Mouse (Mus musculus) lung, embryonic 15.5 days (tissue): ENCODE data around the gene Dennd1a. TPM values are rescaled to one million over a fixed set of nuclear protein-coding genes. Genes with fewer than 3 reads are reported as not detected.

ENCODE experiments used
- ATAC-seq: fragments of 200-750 bp; cut with Nextera tagmentation; 2 replicates; pipeline ENCODE4 v1.8.0; 2017; ENCODE audit warnings: moderate number of reproducible peaks, borderline replicate concordance; ENCODE audit not compliant: low FRiP score, low TSS enrichment; ENCODE audit errors: extremely low read depth
- H3K27ac ChIP-seq: fragments of 300-500 bp; sonication (generic); 2 replicates; pipeline ENCODE4 v1.5.1; 2015; ENCODE audit warnings: moderate library complexity, mild to moderate bottlenecking, inconsistent platforms
- H3K27me3 ChIP-seq: fragments of 300-500 bp; sonication (generic); 2 replicates; pipeline ENCODE4 v1.6.1; 2015; ENCODE audit warnings: inconsistent platforms
- H3K36me3 ChIP-seq: fragments of 300-500 bp; sonication (generic); 2 replicates; pipeline ENCODE4 v1.6.1; 2015; ENCODE audit warnings: inconsistent platforms
- H3K4me1 ChIP-seq: fragments of 300-500 bp; sonication (generic); 2 replicates; pipeline ENCODE4 v1.6.1; 2015; ENCODE audit warnings: inconsistent platforms
- H3K4me2 ChIP-seq: fragments of 300-500 bp; sonication (generic); 2 replicates; pipeline ENCODE4 v1.6.1; 2015; ENCODE audit warnings: inconsistent platforms, mild to moderate bottlenecking, moderate library complexity
- H3K4me3 ChIP-seq: fragments of 300-500 bp; sonication (generic); 2 replicates; pipeline ENCODE4 v1.5.1; 2015; ENCODE audit warnings: mild to moderate bottlenecking, inconsistent platforms
- H3K9ac ChIP-seq: fragments of 300-500 bp; sonication (generic); 2 replicates; pipeline ENCODE4 v1.6.1; 2015; ENCODE audit warnings: inconsistent platforms
- H3K9me3 ChIP-seq: fragments of 300-500 bp; sonication (generic); 2 replicates; pipeline ENCODE4 v1.6.1; 2016; ENCODE audit warnings: inconsistent platforms
- WGBS: fragments of 180-500 bp; shearing (Covaris S2); methylation state at CpG from one replicate; pipeline ENCODE4 v1.1.7; 2015; 5-methylcytosine and 5-hydroxymethylcytosine counted together
- polyA plus RNA-seq: library from polyadenylated mRNA; unstranded; fragments of >200 nt; fragmentation: Nextera tagmentation; extraction: Ambion mirVana; gene quantifications from 2 replicates; pipeline ENCODE4 v1.2.1, GENCODE M21; 2015

Dennd1a gene
- polyA plus RNA-seq, 1 experiment from 2014 or later: 12.0 TPM

- whole genome bisulfite sequencing: 35% methylated on average over 3 of the region's 3 CpGs
- ATAC-seq: no peak
- Histone ChIP-seq H3K36me3 (no peaks in the 10 kb centered on the region), H3K9ac (no peak overlapping the region), H3K9me3 (no peaks in the 10 kb centered on the region), H3K4me1 (0 out of 2 replicates have a peak, but pooled peaks cover 3% of the 10 kb centered on the region), H3K4me3 (no peak overlapping the region), H3K4me2 (no peak overlapping the region), H3K27ac (no peak overlapping the region), H3K27me3 (no peaks in the 10 kb centered on the region)
Measured at GRCm38 (mm10) chr2:38064266-38064665, 222.9 kb downstream of the Dennd1a start.

GRCm38 (mm10) chr2:38062156-38062555 is 225.0 kb downstream of the Dennd1a start:
- Histone ChIP-seq H3K27me3 (no peaks in the 10 kb centered on the region), H3K9me3 (no peaks in the 10 kb centered on the region), H3K4me1 (no peaks in the 10 kb centered on the region), H3K4me2 (no peak overlapping the region), H3K4me3 (no peak overlapping the region), H3K36me3 (no peaks in the 10 kb centered on the region), H3K27ac (no peak overlapping the region), H3K9ac (no peak overlapping the region)
- ATAC-seq: no peak
- 37% methylated on average over 1 of the region's 1 CpGs for WGBS

GRCm38 (mm10) chr2:38061474-38061873 is 225.7 kb downstream of the Dennd1a start:
- H3K4me3 ChIP-seq: no peak overlapping the region
- H3K27me3 ChIP-seq: no peaks in the 10 kb centered on the region
- no peak overlapping the region for H3K9ac ChIP-seq
- 28% methylated on average over 2 of the region's 2 CpGs for WGBS
- ATAC-seq: no peak
- no peak overlapping the region for H3K27ac ChIP-seq
- H3K4me2 ChIP-seq: no peak overlapping the region
- no peaks in the 10 kb centered on the region for H3K9me3 ChIP-seq
- no peaks in the 10 kb centered on the region for H3K4me1 ChIP-seq
- no peaks in the 10 kb centered on the region for H3K36me3 ChIP-seq

GRCm38 (mm10) chr2:38052440-38052839 is 234.8 kb downstream of the Dennd1a start:
- Histone ChIP-seq H3K4me2 (no peak overlapping the region), H3K36me3 (no peaks in the 10 kb centered on the region), H3K4me1 (peaks cover 11% of the 10 kb centered on the region; the same call in 1 of the 2 replicates), H3K27ac (no peak overlapping the region), H3K9me3 (no peaks in the 10 kb centered on the region), H3K9ac (no peak overlapping the region), H3K4me3 (no peak overlapping the region), H3K27me3 (no peaks in the 10 kb centered on the region)
- ATAC-seq: no peak
- 25% methylated on average over 3 of the region's 3 CpGs for WGBS

- WGBS: 23% methylated on average over 1 of the region's 1 CpGs
- H3K9ac ChIP-seq: no peak overlapping the region
- H3K9me3 ChIP-seq: no peaks in the 10 kb centered on the region
- H3K27ac ChIP-seq: no peak overlapping the region
- peaks cover 11% of the 10 kb centered on the region; the same call in 1 of the 2 replicates for H3K4me1 ChIP-seq
- H3K36me3 ChIP-seq: no peaks in the 10 kb centered on the region
- ATAC-seq: no peak
- no peak overlapping the region for H3K4me3 ChIP-seq
- H3K27me3 ChIP-seq: no peaks in the 10 kb centered on the region
- no peak overlapping the region for H3K4me2 ChIP-seq
Measured at GRCm38 (mm10) chr2:38051485-38052085, 235.6 kb downstream of the Dennd1a start.

GRCm38 (mm10) chr2:38048996-38049395 is 238.2 kb downstream of the Dennd1a start:
- H3K27ac ChIP-seq: no peak overlapping the region
- no peak overlapping the region for H3K9ac ChIP-seq
- no peak overlapping the region for H3K4me2 ChIP-seq
- no peaks in the 10 kb centered on the region for H3K9me3 ChIP-seq
- no peaks in the 10 kb centered on the region for H3K36me3 ChIP-seq
- H3K4me1 ChIP-seq: peaks cover 11% of the 10 kb centered on the region; the same call in 1 of the 2 replicates
- H3K27me3 ChIP-seq: no peaks in the 10 kb centered on the region
- H3K4me3 ChIP-seq: no peak overlapping the region
- no peak for ATAC-seq

- Histone ChIP-seq H3K27me3 (no peaks in the 10 kb centered on the region), H3K27ac (no peak overlapping the region), H3K4me1 (no peaks in the 10 kb centered on the region), H3K4me2 (no peak overlapping the region), H3K4me3 (no peak overlapping the region), H3K36me3 (no peaks in the 10 kb centered on the region), H3K9ac (no peak overlapping the region), H3K9me3 (no peaks in the 10 kb centered on the region)
- 95% methylated on average over 4 of the region's 4 CpGs for WGBS
- ATAC-seq: no peak
Measured at GRCm38 (mm10) chr2:38045286-38045685, 241.9 kb downstream of the Dennd1a start.

- Histone ChIP-seq H3K27me3 (no peaks in the 10 kb centered on the region), H3K9me3 (no peaks in the 10 kb centered on the region), H3K4me1 (no peaks in the 10 kb centered on the region), H3K4me3 (no peak overlapping the region), H3K4me2 (no peak overlapping the region), H3K9ac (no peak overlapping the region), H3K36me3 (no peaks in the 10 kb centered on the region), H3K27ac (no peak overlapping the region)
- 60% methylated on average over 3 of the region's 3 CpGs for WGBS
- ATAC-seq: no peak
Measured at GRCm38 (mm10) chr2:38040845-38041244, 246.3 kb downstream of the Dennd1a start.

GRCm38 (mm10) chr2:38039621-38040020 is 247.6 kb downstream of the Dennd1a start:
- Histone ChIP-seq H3K27ac (no peak overlapping the region), H3K9ac (no peak overlapping the region), H3K27me3 (no peaks in the 10 kb centered on the region), H3K4me1 (no peaks in the 10 kb centered on the region), H3K4me2 (no peak overlapping the region), H3K4me3 (no peak overlapping the region), H3K36me3 (no peaks in the 10 kb centered on the region), H3K9me3 (no peaks in the 10 kb centered on the region)
- WGBS: 82% methylated on average over 1 of the region's 1 CpGs
- no peak for ATAC-seq

GRCm38 (mm10) chr2:38028317-38028716 is 258.9 kb downstream of the Dennd1a start:
- no peaks in the 10 kb centered on the region for H3K27me3 ChIP-seq
- no peak overlapping the region for H3K9ac ChIP-seq
- H3K4me2 ChIP-seq: no peak overlapping the region
- H3K9me3 ChIP-seq: no peaks in the 10 kb centered on the region
- H3K27ac ChIP-seq: no peak overlapping the region
- H3K4me3 ChIP-seq: no peak overlapping the region
- 88% methylated on average over 3 of the region's 3 CpGs for WGBS
- no peaks in the 10 kb centered on the region for H3K4me1 ChIP-seq
- no peak for ATAC-seq
- no peaks in the 10 kb centered on the region for H3K36me3 ChIP-seq

- H3K9me3 ChIP-seq: no peaks in the 10 kb centered on the region
- no peaks in the 10 kb centered on the region for H3K4me1 ChIP-seq
- no peak overlapping the region for H3K4me3 ChIP-seq
- no peak for ATAC-seq
- no peak overlapping the region for H3K4me2 ChIP-seq
- no peaks in the 10 kb centered on the region for H3K36me3 ChIP-seq
- H3K27ac ChIP-seq: no peak overlapping the region
- no peaks in the 10 kb centered on the region for H3K27me3 ChIP-seq
- H3K9ac ChIP-seq: no peak overlapping the region
- 46% methylated on average over 6 of the region's 6 CpGs for WGBS
Measured at GRCm38 (mm10) chr2:38025615-38026014, 261.6 kb downstream of the Dennd1a start.

- Histone ChIP-seq H3K4me3 (no peak overlapping the region), H3K4me1 (no peaks in the 10 kb centered on the region), H3K4me2 (no peak overlapping the region), H3K9ac (no peak overlapping the region), H3K27ac (no peak overlapping the region), H3K36me3 (no peaks in the 10 kb centered on the region), H3K27me3 (no peaks in the 10 kb centered on the region), H3K9me3 (no peaks in the 10 kb centered on the region)
- 42% methylated on average over 4 of the region's 4 CpGs for whole genome bisulfite sequencing
- ATAC-seq: no peak
Measured at GRCm38 (mm10) chr2:38023741-38024130, 263.5 kb downstream of the Dennd1a start.
